Mouse (Mus musculus): ENCODE measurements around the gene Smc1b.
"Not testable (repeated sequence)": the region's sequence is repeated elsewhere in the genome, so short reads cannot be mapped to it uniquely, and the experiment has no call there.

Smc1b gene

GRCm38 (mm10) chr15:85142441-85142840 lies 10.7 kb upstream of the Smc1b start:
- in situ Hi-C loops (cut with MboI; ENCODE audit: unreplicated experiment in 2 of 2) = no loop called here

GRCm38 (mm10) chr15:85141290-85141689 lies 9.5 kb upstream of the Smc1b start:
- in situ Hi-C loops (cut with MboI; ENCODE audit: unreplicated experiment in 2 of 2) = no loop called here

GRCm38 (mm10) chr15:85135143-85135542 lies 3.4 kb upstream of the Smc1b start:
- in situ Hi-C loops (cut with MboI; ENCODE audit: unreplicated experiment in 2 of 2) = no loop called here

- in situ Hi-C loops (cut with MboI; ENCODE audit: unreplicated experiment in 2 of 2) = no loop called here
These were observed 393 bp upstream of the Smc1b start for GRCm38 (mm10) chr15:85132193-85132520.

- in situ Hi-C loops (cut with MboI; ENCODE audit: unreplicated experiment in 2 of 2) = no loop called here
These were observed 46.1 kb downstream of the Smc1b start for GRCm38 (mm10) chr15:85085641-85086040.

GRCm38 (mm10) chr15:85072651-85073050 lies 59.1 kb downstream of the Smc1b start:
- in situ Hi-C loops (cut with MboI; ENCODE audit: unreplicated experiment in 2 of 2) = loop anchor here (5.0 to 10.0 kb wide), 2 partner anchors 148 to 315 kb away; partner anchors contain the start of genes Gm29666 (in 1 of the 2) and Nup50 (in 1 of the 2)

GRCm38 (mm10) chr15:85070561-85070960 lies 61.2 kb downstream of the Smc1b start:
- in situ Hi-C loops (cut with MboI; ENCODE audit: unreplicated experiment in 2 of 2) = loop anchor here (5.0 to 10.0 kb wide), 2 partner anchors 146 to 313 kb away; partner anchors contain the start of genes Gm29666 (in 1 of the 2) and Nup50 (in 1 of the 2)

- in situ Hi-C loops (cut with MboI; ENCODE audit: unreplicated experiment in 2 of 2) = loop anchor here in 1 of 2 experiments (10.0 kb wide), 1 partner anchor 389 kb away; no protein-coding TSS in a partner anchor
These were observed 68.3 kb downstream of the Smc1b start for GRCm38 (mm10) chr15:85063421-85063820.

- in situ Hi-C loops (cut with MboI; ENCODE audit: unreplicated experiment in 2 of 2) = no loop called here
These were observed 76.6 kb downstream of the Smc1b start for GRCm38 (mm10) chr15:85055186-85055585.

- in situ Hi-C loops (cut with MboI; ENCODE audit: unreplicated experiment in 2 of 2) = no loop called here
These were observed 77.7 kb downstream of the Smc1b start for GRCm38 (mm10) chr15:85054098-85054497.

GRCm38 (mm10) chr15:85049758-85050157 lies 82.0 kb downstream of the Smc1b start:
- in situ Hi-C loops (cut with MboI; ENCODE audit: unreplicated experiment in 2 of 2) = no loop called here

- in situ Hi-C loops (cut with MboI; ENCODE audit: unreplicated experiment in 2 of 2) = no loop called here
These were observed 83.9 kb downstream of the Smc1b start for GRCm38 (mm10) chr15:85047865-85048264.

GRCm38 (mm10) chr15:85046230-85046950 lies 85.4 kb downstream of the Smc1b start:
- in situ Hi-C loops (cut with MboI; ENCODE audit: unreplicated experiment in 2 of 2) = no loop called here

GRCm38 (mm10) chr15:85043761-85044160 lies 88.0 kb downstream of the Smc1b start:
- in situ Hi-C loops (cut with MboI; ENCODE audit: unreplicated experiment in 2 of 2) = loop anchor here (5.0 kb wide), 2 partner anchors 111 to 121 kb away; partner anchors contain the start of genes Gm29666 (in 1 of the 2) and Nup50 (in 1 of the 2)

GRCm38 (mm10) chr15:85043116-85043515 lies 88.6 kb downstream of the Smc1b start:
- in situ Hi-C loops (cut with MboI; ENCODE audit: unreplicated experiment in 2 of 2) = loop anchor here (5.0 kb wide), 2 partner anchors 111 to 121 kb away; partner anchors contain the start of genes Gm29666 (in 1 of the 2) and Nup50 (in 1 of the 2)

GRCm38 (mm10) chr15:85042361-85042954 lies 89.3 kb downstream of the Smc1b start:
- in situ Hi-C loops (cut with MboI; ENCODE audit: unreplicated experiment in 2 of 2) = loop anchor here (5.0 kb wide), 2 partner anchors 110 to 120 kb away; partner anchors contain the start of genes Gm29666 (in 1 of the 2) and Nup50 (in 1 of the 2)

- in situ Hi-C loops (cut with MboI; ENCODE audit: unreplicated experiment in 2 of 2) = loop anchor here (5.0 kb wide), 2 partner anchors 109 to 119 kb away; partner anchors contain the start of genes Gm29666 (in 1 of the 2) and Nup50 (in 1 of the 2)
These were observed 90.1 kb downstream of the Smc1b start for GRCm38 (mm10) chr15:85041546-85042225.

- in situ Hi-C loops (cut with MboI; ENCODE audit: unreplicated experiment in 2 of 2) = loop anchor here (5.0 kb wide), 1 partner anchor 40 kb away; no protein-coding TSS in a partner anchor
These were observed 94.4 kb downstream of the Smc1b start for GRCm38 (mm10) chr15:85037343-85037690.

GRCm38 (mm10) chr15:85036566-85037342 lies 95.0 kb downstream of the Smc1b start:
- in situ Hi-C loops (cut with MboI; ENCODE audit: unreplicated experiment in 2 of 2) = loop anchor here (5.0 kb wide), 1 partner anchor 39 kb away; no protein-coding TSS in a partner anchor

GRCm38 (mm10) chr15:85033916-85034315 lies 97.8 kb downstream of the Smc1b start:
- in situ Hi-C loops (cut with MboI; ENCODE audit: unreplicated experiment in 2 of 2) = not testable (repeated sequence)

Data from v-Abl transformed pro-B cells (cell line).